Mouse (Mus musculus) C2C12 (cell line): Measurements from ENCODE around the gene Fcgbp. TPM values are rescaled to one million over a fixed set of nuclear protein-coding genes. Genes with fewer than 3 reads are reported as not detected.

Source experiments
- H3K27me3 ChIP-seq: one replicate; pipeline ENCODE4 v1.6.1; 2011; ENCODE audit not compliant: control insufficient read depth, insufficient read depth, insufficient read length
- H3K36me3 ChIP-seq: one replicate; pipeline ENCODE4 v1.6.1; 2011; ENCODE audit not compliant: control insufficient read depth, insufficient read depth
- H3K4me3 ChIP-seq: one replicate; pipeline ENCODE4 v1.5.1; 2011; ENCODE audit warnings: mild to moderate bottlenecking, control low read depth; ENCODE audit not compliant: poor library complexity, insufficient read depth, severe bottlenecking
- H3K79me2 ChIP-seq: one replicate; pipeline ENCODE4 v1.6.1; 2011; ENCODE audit not compliant: control insufficient read depth, insufficient read depth
- H3K79me3 ChIP-seq: one replicate; pipeline ENCODE4 v1.6.1; 2011; ENCODE audit warnings: low read depth, control low read depth
- H3ac ChIP-seq: one replicate; pipeline ENCODE3; 2011; ENCODE audit warnings: low read depth; ENCODE audit not compliant: control insufficient read depth, insufficient read length
- CEBPB ChIP-seq: IDR thresholded peaks from one replicate; pipeline ENCODE4 v1.6.1; 2011; ENCODE audit warnings: low read depth, mild to moderate bottlenecking, control low read depth, moderate library complexity
- CTCF ChIP-seq: IDR thresholded peaks from one replicate; pipeline ENCODE4 v1.5.1; 2011; ENCODE audit not compliant: control insufficient read depth, insufficient read depth, insufficient read length
- FOSL1 ChIP-seq: IDR thresholded peaks from one replicate; pipeline ENCODE4 v1.8.0; 2011; ENCODE audit warnings: mild to moderate bottlenecking, low read length; ENCODE audit not compliant: poor library complexity, insufficient read depth, severe bottlenecking
- MAX ChIP-seq: IDR thresholded peaks from one replicate; pipeline ENCODE4 v1.6.1; 2011; ENCODE audit warnings: mild to moderate bottlenecking, control low read depth
- MYOD1 ChIP-seq: IDR thresholded peaks from one replicate; pipeline ENCODE4 v1.6.1; 2011; ENCODE audit warnings: low read depth; ENCODE audit not compliant: control insufficient read depth, insufficient read length
- MYOG ChIP-seq: IDR thresholded peaks from one replicate; pipeline ENCODE4 v1.6.1; 2011; ENCODE audit not compliant: control insufficient read depth, insufficient read length; ENCODE audit errors: extremely low read depth
- USF1 ChIP-seq: IDR thresholded peaks from one replicate; pipeline ENCODE4 v1.6.1; 2011; ENCODE audit warnings: low read depth, mild to moderate bottlenecking, control low read depth, moderate library complexity
- polyA plus RNA-seq: library from polyadenylated mRNA; unstranded; fragments of >200 nt; fragmentation: generic; extraction: Trizol; gene quantifications from one replicate; pipeline ENCODE4 v1.2.1, GENCODE M21; 2012; ENCODE audit warnings: missing spikeins

Fcgbp gene
- polyA plus RNA-seq, 1 experiment: not detected

DNA sequence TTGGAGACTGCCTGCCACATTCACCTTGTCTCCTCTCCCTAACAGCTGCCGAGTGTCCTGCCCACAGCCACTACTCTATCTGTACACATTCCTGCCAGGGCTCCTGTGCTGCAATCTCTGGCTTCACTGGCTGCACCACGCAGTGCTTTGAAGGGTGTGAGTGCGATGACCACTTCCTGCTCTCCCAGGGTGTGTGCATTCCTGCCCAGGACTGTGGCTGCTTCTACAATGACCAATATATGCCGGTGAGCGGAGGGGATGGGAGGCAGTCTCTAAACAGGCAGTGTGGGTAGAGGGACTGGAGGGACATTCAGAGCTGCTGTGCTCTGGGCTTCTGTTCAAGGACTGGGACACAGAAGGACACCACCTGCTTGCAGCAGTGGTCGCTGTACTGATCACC is 88.3 kb downstream of the Fcgbp start:
- H3K4me3 ChIP-seq: no peak overlapping the region
- TF ChIP-seq MYOG (no peak), USF1 (no peak), CEBPB (no peak), MAX (no peak), FOSL1 (no peak), MYOD1 (no peak), CTCF (no peak)
- no peaks in the 10 kb centered on the region for H3K79me3 ChIP-seq
- H3K27me3 ChIP-seq: peaks cover 10% of the 10 kb centered on the region
- no peaks in the 10 kb centered on the region for H3K36me3 ChIP-seq
- no peak overlapping the region for H3ac ChIP-seq
- no peaks in the 10 kb centered on the region for H3K79me2 ChIP-seq

DNA sequence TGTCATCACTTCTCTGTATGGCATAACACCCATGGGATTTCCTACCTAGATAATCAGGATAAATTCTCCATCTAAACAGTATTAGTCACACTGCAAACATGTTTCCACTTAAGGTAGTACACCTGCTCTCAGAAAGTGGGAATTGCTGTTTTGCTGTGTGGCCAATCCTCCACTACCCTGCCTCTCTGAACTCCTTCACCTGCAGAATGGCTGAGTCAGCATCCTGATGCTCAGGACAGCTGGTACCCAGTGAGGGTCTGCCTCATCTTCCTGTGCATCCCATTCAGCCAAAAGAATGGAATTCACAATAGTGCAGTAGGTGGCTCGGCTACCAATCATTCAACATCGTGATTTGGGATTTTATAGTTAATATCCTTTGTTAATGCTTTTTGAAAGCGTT is 88.9 kb downstream of the Fcgbp start:
- H3K27me3 ChIP-seq: peaks cover 4% of the 10 kb centered on the region
- no peaks in the 10 kb centered on the region for H3K36me3 ChIP-seq
- no peak for TF ChIP-seq MAX
- no peak for TF ChIP-seq MYOG
- no peak for TF ChIP-seq CEBPB
- no peak for TF ChIP-seq USF1
- no peak for TF ChIP-seq MYOD1
- no peak for TF ChIP-seq CTCF
- TF ChIP-seq FOSL1: no peak
- no peaks in the 10 kb centered on the region for H3K79me3 ChIP-seq
- no peak overlapping the region for H3ac ChIP-seq
- no peaks in the 10 kb centered on the region for H3K79me2 ChIP-seq
- no peak overlapping the region for H3K4me3 ChIP-seq

DNA sequence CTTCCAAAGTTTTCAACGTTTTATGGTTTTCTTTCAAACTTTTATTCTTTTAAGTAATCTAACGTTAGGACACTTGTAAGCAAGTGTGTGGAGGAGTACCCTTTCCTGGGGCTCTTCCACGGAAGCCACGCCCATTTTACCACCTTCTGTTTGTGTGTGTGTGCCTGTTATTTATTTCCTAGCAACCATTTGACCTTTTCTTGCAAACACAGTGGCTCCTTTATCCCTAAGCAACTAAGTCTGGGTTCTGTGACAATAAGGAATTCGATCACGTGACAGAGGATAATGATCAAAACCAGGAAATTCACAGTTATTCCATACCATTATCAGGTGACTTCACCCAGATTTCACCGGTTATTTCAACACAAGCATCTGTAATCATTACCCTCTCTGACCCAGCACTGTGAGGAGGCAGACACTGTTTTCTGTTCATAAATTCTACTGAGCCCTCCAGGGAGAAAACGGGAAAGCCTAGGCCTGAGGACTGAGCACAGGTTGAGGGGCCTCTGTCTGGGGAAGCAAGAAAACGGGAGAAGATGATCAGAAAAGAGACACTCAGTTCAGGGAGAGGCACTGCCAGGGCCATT is 90.2 kb downstream of the Fcgbp start:
- TF ChIP-seq FOSL1 (no peak), MYOD1 (no peak), CEBPB (no peak), MYOG (no peak), CTCF (no peak), USF1 (no peak), MAX (no peak)
- no peaks in the 10 kb centered on the region for H3K79me3 ChIP-seq

DNA sequence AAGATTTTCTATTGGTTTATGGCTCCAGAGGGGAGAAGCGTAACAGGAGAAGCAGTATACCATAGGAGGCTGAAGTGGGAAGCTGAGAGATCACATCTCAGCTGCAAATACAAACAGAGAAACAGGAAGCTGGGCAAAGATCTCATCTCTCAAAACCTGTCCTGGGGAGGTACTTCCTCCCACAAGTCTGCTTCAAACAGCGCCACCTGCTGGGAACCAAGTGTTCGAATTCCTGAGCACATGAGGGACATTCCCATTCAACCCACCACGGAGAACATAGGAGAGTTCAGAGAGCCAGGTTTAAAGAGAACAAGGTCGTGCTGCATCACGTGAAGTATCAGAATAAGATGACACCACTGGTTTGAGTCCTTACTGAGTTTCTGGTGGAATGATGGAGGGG is 94.4 kb downstream of the Fcgbp start:
- Histone ChIP-seq H3ac (no peak overlapping the region), H3K36me3 (no peaks in the 10 kb centered on the region), H3K79me2 (peaks cover 11% of the 10 kb centered on the region), H3K4me3 (no peak overlapping the region), H3K79me3 (peaks cover 7% of the 10 kb centered on the region), H3K27me3 (no peaks in the 10 kb centered on the region)
- no peak for TF ChIP-seq FOSL1
- TF ChIP-seq MAX: no peak
- TF ChIP-seq MYOG: no peak
- TF ChIP-seq USF1: no peak
- no peak for TF ChIP-seq CEBPB
- TF ChIP-seq MYOD1: no peak
- TF ChIP-seq CTCF: no peak

More for the DNA sequence above, 90.2 kb downstream of the Fcgbp start:
- Histone ChIP-seq H3K4me3 (no peak overlapping the region), H3K79me2 (no peaks in the 10 kb centered on the region), H3K36me3 (no peaks in the 10 kb centered on the region), H3K27me3 (no peaks in the 10 kb centered on the region), H3ac (no peak overlapping the region)

DNA sequence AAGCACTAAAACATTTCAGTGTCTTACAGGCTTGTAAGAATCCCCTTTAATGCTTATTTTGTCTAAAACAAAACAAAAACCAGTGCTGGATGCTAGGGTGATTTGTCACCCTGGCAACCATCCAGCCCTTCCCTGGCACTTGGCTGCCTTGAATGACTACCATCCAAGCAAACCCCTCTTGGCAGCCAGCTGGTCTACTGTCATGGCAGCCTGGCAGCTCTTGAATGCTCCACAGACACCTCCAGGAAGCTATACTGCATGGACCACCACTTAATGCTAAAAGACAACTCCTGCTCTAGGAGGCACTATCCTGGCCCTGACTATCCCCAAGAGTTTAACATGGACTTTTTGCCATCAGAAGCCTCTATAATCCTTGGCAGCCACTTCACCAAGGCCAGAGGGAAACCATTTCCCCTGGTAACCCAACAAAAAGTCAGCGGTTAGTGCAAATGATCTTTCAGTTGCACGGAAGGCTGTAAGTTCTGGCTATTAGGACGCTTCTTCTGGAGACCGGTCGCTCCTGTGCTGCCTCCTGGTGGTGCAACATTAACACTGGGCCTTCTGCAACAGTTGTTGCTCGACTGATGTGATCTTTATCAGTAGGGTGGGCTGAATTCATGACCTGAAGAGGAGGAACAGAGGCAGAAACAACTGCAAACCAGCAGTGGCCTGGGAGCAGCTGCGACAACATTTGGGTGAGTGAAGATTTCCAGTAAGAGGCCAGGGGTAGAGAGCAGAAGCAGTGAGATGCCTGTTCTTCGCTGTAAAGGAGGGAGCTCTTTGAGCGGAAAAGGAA is 97.5 kb downstream of the Fcgbp start:
- Histone ChIP-seq H3K4me3 (peak overlapping the region; percentile 74), H3K79me2 (peaks cover 42% of the 10 kb centered on the region), H3K27me3 (no peaks in the 10 kb centered on the region), H3ac (no peak overlapping the region), H3K36me3 (no peaks in the 10 kb centered on the region), H3K79me3 (peaks cover 38% of the 10 kb centered on the region)
- no peak for TF ChIP-seq MAX
- no peak for TF ChIP-seq CEBPB
- TF ChIP-seq CTCF: peak; percentile 47
- TF ChIP-seq USF1: no peak
